Mouse (Mus musculus) spleen, postnatal 10 days (tissue): ENCODE results near the gene Rab13.

Experiments used
- DNase-seq, 2 experiments: peaks; one replicate each; pipeline ENCODE4 v3.0.0; 2021 to 2022; ENCODE audit warnings: low spot score in 2 of 2

Gene Rab13

GRCm38 (mm10) chr3:90256731-90257530, 43.4 kb downstream of the Rab13 start:
- no peak for DNase-seq

GRCm38 (mm10) chr3:90258521-90258920, 45.0 kb downstream of the Rab13 start:
- DNase-seq, result no peak

GRCm38 (mm10) chr3:90263121-90263771, 49.8 kb downstream of the Rab13 start:
- no peak for DNase-seq

- peak in 1 of 2 experiments; percentile 16 for DNase-seq
Observed at GRCm38 (mm10) chr3:90264687-90265033, 51.2 kb downstream of the Rab13 start.

- peak; percentile 95 for DNase-seq
Observed at GRCm38 (mm10) chr3:90265034-90265931, 51.8 kb downstream of the Rab13 start, which contains the start of gene Dennd4b. TSS of gene Dennd4b (plus strand) at chr3:90265185.

- DNase-seq, result peak; percentile 64 to 65
Observed at GRCm38 (mm10) chr3:90265932-90266741, 52.6 kb downstream of the Rab13 start.

GRCm38 (mm10) chr3:90266901-90267775, 53.6 kb downstream of the Rab13 start:
- DNase-seq, result peak in 1 of 2 experiments; percentile 35

- DNase-seq, result no peak
Observed at GRCm38 (mm10) chr3:90268190-90268589, 54.7 kb downstream of the Rab13 start.

GRCm38 (mm10) chr3:90268971-90269370, 55.5 kb downstream of the Rab13 start:
- DNase-seq, result no peak

GRCm38 (mm10) chr3:90270784-90271183, 57.3 kb downstream of the Rab13 start:
- no peak for DNase-seq

- DNase-seq, result no peak
Observed at GRCm38 (mm10) chr3:90272170-90272569, 58.7 kb downstream of the Rab13 start.

GRCm38 (mm10) chr3:90273855-90274254, 60.4 kb downstream of the Rab13 start:
- DNase-seq, result no peak

- no peak for DNase-seq
Observed at GRCm38 (mm10) chr3:90275286-90275685, 61.8 kb downstream of the Rab13 start.
